Mouse (Mus musculus) stomach, embryonic 14.5 days (tissue): ENCODE measurements around the gene Pappa. TPM values are rescaled to one million over a fixed set of nuclear protein-coding genes. Genes with fewer than 3 reads are reported as not detected.

Experiments used
- ATAC-seq: fragments of 200-750 bp; cut with Nextera tagmentation; 2 replicates; pipeline ENCODE4 v1.8.0; 2017; ENCODE audit warnings: low read depth, moderate TSS enrichment; ENCODE audit not compliant: insufficient number of reproducible peaks, insufficient read depth, low FRiP score
- H3K27ac ChIP-seq: fragments of 300-500 bp; sonication (generic); 2 replicates; pipeline ENCODE4 v1.5.1; 2014; ENCODE audit warnings: mild to moderate bottlenecking, low read length, moderate library complexity, mixed read lengths
- H3K27me3 ChIP-seq: fragments of 300-500 bp; sonication (generic); 2 replicates; pipeline ENCODE4 v1.6.1; 2014; ENCODE audit warnings: low read length, control low read depth, mixed read lengths; ENCODE audit not compliant: control insufficient read depth, insufficient read depth
- H3K36me3 ChIP-seq: fragments of 300-500 bp; sonication (generic); 2 replicates; pipeline ENCODE4 v1.6.1; 2014; ENCODE audit warnings: mild to moderate bottlenecking, control low read depth, low read length, moderate library complexity, mixed read lengths; ENCODE audit not compliant: control insufficient read depth, insufficient read depth
- H3K4me1 ChIP-seq: fragments of 300-500 bp; sonication (generic); 2 replicates; pipeline ENCODE4 v1.6.1; 2014; ENCODE audit warnings: low read length, control low read depth, mixed read lengths; ENCODE audit not compliant: control insufficient read depth, insufficient read depth
- H3K4me2 ChIP-seq: fragments of 300-500 bp; sonication (generic); replicated peaks from 2 replicates; pipeline ENCODE4 v1.6.1; 2014; ENCODE audit warnings: low read depth, low read length, control low read depth
- H3K4me3 ChIP-seq: fragments of 300-500 bp; sonication (generic); 2 replicates; pipeline ENCODE4 v1.5.1; 2014; ENCODE audit warnings: low read depth, low read length, control low read depth
- H3K9ac ChIP-seq: fragments of 300-500 bp; sonication (generic); replicated peaks from 2 replicates; pipeline ENCODE4 v1.6.1; 2014; ENCODE audit warnings: low read depth, mild to moderate bottlenecking, control low read depth, low read length, moderate library complexity, mixed read lengths
- H3K9me3 ChIP-seq: fragments of 300-500 bp; sonication (generic); 2 replicates; pipeline ENCODE4 v1.6.1; 2016; ENCODE audit warnings: low read depth, low read length, control low read depth; ENCODE audit not compliant: control insufficient read depth
- WGBS: fragments of 180-500 bp; shearing (Covaris S2); extraction: QIAGEN DNeasy Blood & Tissue Kit; methylation state at CpG from one replicate; pipeline ENCODE4 v1.1.7; 2014; 5-methylcytosine and 5-hydroxymethylcytosine counted together
- polyA plus RNA-seq: library from polyadenylated mRNA; unstranded; fragments of >200 nt; fragmentation: Nextera tagmentation; extraction: Ambion mirVana; gene quantifications from 2 replicates; pipeline ENCODE4 v1.2.1, GENCODE M21; 2014

Pappa gene
- polyA plus RNA-seq, 1 experiment from 2014 or later, result 1.3 TPM

DNA sequence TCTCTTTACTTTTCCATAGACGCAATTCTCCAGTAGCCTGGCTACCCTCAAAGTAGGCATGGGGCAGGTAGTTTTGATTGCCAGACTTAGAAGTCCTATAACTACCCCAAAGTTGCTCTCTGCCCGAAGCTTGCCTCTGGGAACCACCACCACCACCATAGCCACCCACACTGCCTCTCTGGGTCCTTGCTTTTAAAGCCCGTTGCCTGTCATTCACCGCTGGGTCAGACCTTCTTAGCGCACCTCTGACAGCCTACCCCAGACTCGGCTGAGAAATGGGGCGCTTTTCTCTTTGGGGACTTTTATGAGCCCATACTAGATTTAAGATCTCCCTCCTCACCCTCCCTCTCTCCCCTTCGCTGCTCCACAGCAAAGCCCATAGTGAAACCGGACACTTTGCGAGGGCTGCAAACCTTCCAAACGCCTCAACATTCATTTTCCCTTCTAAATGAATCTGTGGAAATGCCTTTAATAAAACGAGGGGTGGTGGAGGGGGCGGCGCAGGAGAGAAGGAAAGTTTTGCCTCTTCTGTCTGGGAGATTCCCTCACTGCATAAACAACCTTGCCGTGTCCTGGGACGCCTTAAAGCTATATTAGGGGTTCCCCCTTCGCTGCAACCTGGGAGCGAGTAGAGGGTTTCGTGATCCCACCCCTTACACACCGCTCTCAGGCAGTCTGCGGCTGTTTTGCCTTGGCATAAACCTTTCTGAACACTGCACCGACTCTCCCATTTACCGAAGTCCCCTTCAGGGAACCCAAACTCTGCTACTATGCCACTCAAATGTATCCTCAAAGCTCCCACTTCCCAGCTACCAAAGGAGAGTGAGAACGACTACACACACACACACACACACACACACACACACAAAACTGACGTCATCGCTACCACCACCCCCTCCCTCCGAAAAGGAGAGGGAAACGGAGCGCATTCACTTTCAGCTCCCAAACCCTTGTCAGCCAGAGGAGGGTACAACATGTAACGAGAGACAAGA, 1.7 kb downstream of the Pappa start:
- peak overlapping the region; percentile 94 for H3K4me2 ChIP-seq
- no peaks in the 10 kb centered on the region for H3K27me3 ChIP-seq
- H3K4me1 ChIP-seq, result no peaks in the 10 kb centered on the region
- no peaks in the 10 kb centered on the region for H3K9me3 ChIP-seq
- peak overlapping the region; percentile 42 for H3K9ac ChIP-seq
- H3K27ac ChIP-seq, result peak overlapping the region; percentile 66
- peak; percentile 50; the same call in 1 of the 2 replicates for ATAC-seq
- H3K36me3 ChIP-seq, result no peaks in the 10 kb centered on the region
- under 1% methylated on average over 30 of the region's 30 CpGs for WGBS
- H3K4me3 ChIP-seq, result peak overlapping the region; percentile 48

DNA sequence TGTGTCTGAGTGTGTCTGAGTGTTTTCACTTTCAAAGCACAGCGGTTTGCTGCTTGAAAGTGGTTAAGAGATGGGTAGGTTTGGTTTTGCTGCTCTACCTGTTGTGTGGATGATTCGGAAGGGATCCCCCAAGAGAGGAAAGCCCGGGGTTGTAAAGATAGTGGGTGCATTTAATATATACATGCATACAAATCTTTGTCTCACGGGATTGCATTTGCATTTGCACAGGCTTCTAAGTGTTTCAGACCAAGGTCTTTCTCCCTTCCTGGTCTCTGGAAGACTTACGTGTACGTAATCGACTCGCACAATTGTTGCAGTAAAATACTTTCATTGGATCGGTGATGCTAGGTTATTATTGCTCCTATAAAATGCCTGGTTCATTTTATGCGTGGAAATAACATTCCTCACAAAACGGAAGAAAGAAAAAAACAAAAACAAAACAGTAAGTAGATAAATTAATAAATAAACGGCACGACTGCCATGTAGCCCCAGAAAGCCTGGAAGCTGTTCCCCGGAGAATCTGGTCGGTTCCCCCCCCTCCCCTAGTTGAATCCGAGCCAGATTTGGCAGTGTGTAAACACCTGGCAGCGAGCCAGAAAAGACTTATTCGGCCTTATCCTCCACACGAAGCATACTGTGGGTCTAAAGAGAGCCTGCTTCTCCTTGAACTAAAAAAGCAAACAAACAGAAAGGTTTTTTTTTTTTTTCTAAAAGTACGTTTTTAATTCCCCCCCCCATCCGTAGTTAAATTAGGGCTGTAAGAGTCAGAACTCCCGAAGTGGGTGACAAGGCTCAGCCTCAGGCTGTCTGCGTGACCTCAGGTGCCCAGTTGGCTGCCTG, 2.7 kb downstream of the Pappa start:
- peak overlapping the region; percentile 48 for H3K4me3 ChIP-seq
- H3K9me3 ChIP-seq, result no peaks in the 10 kb centered on the region
- 5% methylated on average over 23 of the region's 23 CpGs for WGBS
- peak overlapping the region; percentile 94 for H3K4me2 ChIP-seq
- no peaks in the 10 kb centered on the region for H3K27me3 ChIP-seq
- ATAC-seq, result no peak
- no peaks in the 10 kb centered on the region for H3K4me1 ChIP-seq
- H3K36me3 ChIP-seq, result no peaks in the 10 kb centered on the region
- H3K27ac ChIP-seq, result 0 out of 2 replicates have a peak overlapping the region, but pooled peaks have one; percentile 6
- 0 out of 2 replicates have a peak overlapping the region, but pooled peaks have one; percentile 10 for H3K9ac ChIP-seq

DNA sequence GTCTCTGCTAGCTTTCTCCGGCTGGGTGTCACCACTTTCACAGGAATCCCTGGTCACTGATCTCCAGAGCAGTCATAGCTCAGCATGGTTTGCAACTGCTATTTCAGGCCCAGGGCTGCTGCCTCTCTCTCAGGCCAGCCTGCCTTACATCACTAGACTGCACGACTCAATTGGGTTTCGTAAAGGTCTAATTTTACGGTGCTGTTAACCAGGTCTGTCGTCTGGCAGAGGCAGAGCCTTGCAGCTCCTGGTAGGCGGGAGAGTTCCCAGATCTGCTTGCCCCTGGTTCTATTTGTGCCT, 3.3 kb downstream of the Pappa start:
- Histone ChIP-seq H3K4me2 (peak overlapping the region; percentile 94), H3K27ac (no peak overlapping the region), H3K4me3 (peak overlapping the region; percentile 48; the same call in 1 of the 2 replicates), H3K4me1 (no peaks in the 10 kb centered on the region), H3K27me3 (no peaks in the 10 kb centered on the region), H3K36me3 (no peaks in the 10 kb centered on the region), H3K9me3 (no peaks in the 10 kb centered on the region), H3K9ac (no peak overlapping the region)
- 31% methylated on average over 6 of the region's 6 CpGs for WGBS
- 0 out of 2 replicates have a peak, but pooled peaks have one; percentile 12 for ATAC-seq

DNA sequence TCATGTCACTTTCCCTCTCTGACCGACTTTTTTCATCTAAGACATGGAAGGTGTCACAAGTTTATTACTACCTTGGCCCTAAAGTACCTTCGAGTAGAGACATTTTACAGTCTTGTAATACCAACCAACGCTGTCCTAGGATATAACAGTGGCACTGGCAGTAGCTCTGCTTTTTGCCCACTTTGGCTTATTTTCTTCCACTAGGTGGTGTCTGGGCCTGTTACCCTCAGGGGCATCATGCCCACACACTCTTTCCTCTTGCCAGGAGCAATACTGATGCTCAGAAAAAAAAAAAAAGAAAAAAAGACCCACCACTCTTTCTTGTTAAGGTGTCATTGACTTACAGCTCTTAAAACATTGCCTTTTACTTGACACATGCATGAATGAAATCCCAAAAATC, 8.7 kb downstream of the Pappa start:
- H3K4me2 ChIP-seq, result no peak overlapping the region
- H3K27me3 ChIP-seq, result no peaks in the 10 kb centered on the region
- no peak for ATAC-seq
- no peaks in the 10 kb centered on the region for H3K9me3 ChIP-seq
- H3K9ac ChIP-seq, result no peak overlapping the region
- H3K4me3 ChIP-seq, result no peak overlapping the region
- no peak overlapping the region for H3K27ac ChIP-seq
- H3K4me1 ChIP-seq, result no peaks in the 10 kb centered on the region
- no peaks in the 10 kb centered on the region for H3K36me3 ChIP-seq
- 77% methylated on average over 3 of the region's 3 CpGs for WGBS

DNA sequence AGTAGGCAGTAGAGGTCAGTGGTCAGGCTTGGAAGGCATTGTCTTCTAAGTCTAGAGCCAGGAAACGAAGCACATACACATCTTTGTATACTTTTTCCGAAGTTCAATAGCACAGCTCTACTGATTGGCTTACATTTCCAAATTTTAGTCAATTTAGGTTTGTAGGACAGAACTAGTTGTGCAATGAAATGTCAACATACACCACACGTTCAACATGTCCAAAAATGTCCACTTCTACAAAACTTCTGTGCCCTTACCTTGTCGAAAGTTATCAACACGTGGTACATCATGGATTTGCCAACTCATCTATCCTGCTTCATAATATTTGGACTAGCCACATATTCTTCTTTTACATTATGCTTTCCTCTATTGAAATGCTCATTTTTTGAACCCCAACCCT, 10.4 kb downstream of the Pappa start:
- no peak overlapping the region for H3K4me3 ChIP-seq
- H3K9me3 ChIP-seq, result no peaks in the 10 kb centered on the region
- H3K4me1 ChIP-seq, result no peaks in the 10 kb centered on the region
- H3K36me3 ChIP-seq, result no peaks in the 10 kb centered on the region
- no peaks in the 10 kb centered on the region for H3K27me3 ChIP-seq
- ATAC-seq, result no peak
- H3K9ac ChIP-seq, result no peak overlapping the region
- no peak overlapping the region for H3K27ac ChIP-seq
- 81% methylated on average over 5 of the region's 5 CpGs for WGBS
- H3K4me2 ChIP-seq, result no peak overlapping the region

DNA sequence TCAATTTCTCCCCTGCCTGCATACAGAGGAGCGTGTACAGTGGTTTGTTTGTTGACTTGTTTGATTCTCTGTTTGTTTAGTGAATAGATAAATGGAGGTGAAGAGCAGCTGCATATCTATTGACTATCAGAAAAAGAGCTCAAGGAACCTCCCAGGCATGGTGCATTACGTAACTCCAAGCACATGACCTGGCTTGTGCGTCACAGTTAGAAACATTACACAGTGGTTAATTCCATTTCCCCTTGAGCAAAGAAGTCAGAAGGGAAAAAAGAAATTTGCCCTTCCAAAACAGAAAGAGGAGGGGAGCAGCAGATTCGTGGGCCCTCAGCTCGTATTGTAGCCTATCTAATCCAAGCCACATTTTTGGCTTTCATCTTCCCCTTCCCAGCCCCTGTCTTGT, 11.1 kb downstream of the Pappa start:
- no peaks in the 10 kb centered on the region for H3K9me3 ChIP-seq
- H3K36me3 ChIP-seq, result no peaks in the 10 kb centered on the region
- H3K4me3 ChIP-seq, result no peak overlapping the region
- 67% methylated on average over 5 of the region's 5 CpGs for WGBS
- no peak overlapping the region for H3K9ac ChIP-seq
- no peak for ATAC-seq
- no peaks in the 10 kb centered on the region for H3K27me3 ChIP-seq
- H3K4me1 ChIP-seq, result no peaks in the 10 kb centered on the region
- no peak overlapping the region for H3K27ac ChIP-seq
- no peak overlapping the region for H3K4me2 ChIP-seq

DNA sequence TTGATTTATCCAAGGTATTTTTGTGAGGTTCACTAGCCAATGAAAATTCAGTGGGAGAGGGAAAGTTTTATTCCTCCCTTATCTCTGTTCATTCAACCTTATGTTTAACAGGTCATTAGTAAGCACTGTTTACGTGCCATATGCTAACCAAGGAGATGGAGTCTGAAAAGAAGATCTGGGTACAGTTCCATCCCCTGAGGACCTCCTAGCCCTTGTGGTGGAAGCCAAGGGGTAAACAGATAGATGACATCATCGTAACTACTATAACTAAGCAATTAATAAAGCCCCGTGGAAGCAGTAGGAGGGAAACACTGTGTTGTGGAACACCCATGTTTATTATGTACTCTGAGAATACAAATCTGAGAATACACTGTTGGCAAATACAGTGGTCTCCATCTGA, 12.6 kb downstream of the Pappa start:
- WGBS, result 78% methylated on average over 3 of the region's 3 CpGs
- ATAC-seq, result no peak
- no peak overlapping the region for H3K4me3 ChIP-seq
- no peaks in the 10 kb centered on the region for H3K36me3 ChIP-seq
- no peaks in the 10 kb centered on the region for H3K9me3 ChIP-seq
- no peak overlapping the region for H3K4me2 ChIP-seq
- no peak overlapping the region for H3K27ac ChIP-seq
- H3K4me1 ChIP-seq, result no peaks in the 10 kb centered on the region
- no peaks in the 10 kb centered on the region for H3K27me3 ChIP-seq
- no peak overlapping the region for H3K9ac ChIP-seq

DNA sequence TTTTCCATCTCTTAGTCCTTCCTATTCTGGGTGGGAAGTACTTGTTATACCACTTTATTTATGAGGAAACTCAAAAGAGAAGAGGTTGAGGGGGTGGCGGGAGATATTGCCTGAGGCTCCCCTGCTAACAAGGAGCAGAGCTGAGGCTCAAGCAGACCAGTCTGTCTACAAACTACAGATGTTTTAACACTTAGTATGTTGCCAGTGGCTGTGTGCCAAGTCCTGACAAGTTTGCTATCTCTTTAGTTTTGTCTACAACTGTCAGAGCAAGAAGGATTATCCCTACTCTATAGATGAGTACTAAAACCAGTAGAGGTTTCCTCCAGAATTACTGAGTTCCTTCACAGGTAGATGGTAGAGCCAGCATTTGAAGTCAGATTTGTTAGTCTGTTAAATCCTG, 23.0 kb downstream of the Pappa start:
- H3K9ac ChIP-seq, result no peak overlapping the region
- H3K4me1 ChIP-seq, result no peaks in the 10 kb centered on the region
- ATAC-seq, result no peak
- no peaks in the 10 kb centered on the region for H3K27me3 ChIP-seq
- H3K4me2 ChIP-seq, result no peak overlapping the region
- H3K9me3 ChIP-seq, result no peaks in the 10 kb centered on the region
- no peak overlapping the region for H3K4me3 ChIP-seq
- H3K36me3 ChIP-seq, result no peaks in the 10 kb centered on the region
- WGBS, result 44% methylated on average over 1 of the region's 1 CpGs
- H3K27ac ChIP-seq, result no peak overlapping the region
